ENCODE assay signal across 38 mouse cellular contexts in the genomic region with DNA sequence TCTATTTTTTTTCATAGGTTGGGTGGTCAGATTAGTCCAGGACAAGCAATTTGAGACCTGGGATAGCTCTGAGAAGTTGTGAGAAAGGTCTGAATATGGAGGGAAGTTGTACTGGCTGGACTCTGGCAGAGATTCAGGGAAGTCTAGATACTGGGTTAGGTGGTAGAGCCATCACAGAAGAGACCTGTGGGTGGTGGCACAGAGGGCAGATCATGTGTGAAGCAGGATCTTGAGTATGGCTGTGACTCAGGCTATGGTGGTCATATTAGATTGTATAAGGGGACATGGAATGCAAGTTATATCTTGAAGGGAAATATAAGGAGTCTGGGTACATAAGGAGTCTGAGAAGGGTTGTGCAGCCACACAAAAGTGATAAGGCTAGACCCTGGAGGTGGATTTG. TPM values are rescaled to one million over a fixed set of nuclear protein-coding genes. Genes with fewer than 3 reads are reported as not detected.
"Had no signal": no experiment of that assay in that cellular context is flagged by ENCODE, and none has a peak within 500 bp of the region (broad histone marks: within the 10 kb centered on the region; RNA-seq: fewer than 3 reads in every experiment).

No protein-coding gene starts in this region.

- H3K36me3 ChIP-seq: heart, embryonic 13.5 days; heart, embryonic 15.5 days; hindbrain, embryonic 10.5 days; hindbrain, embryonic 12.5 days; intestine, embryonic 15.5 days; limb, embryonic 12.5 days; liver, embryonic 13.5 days; liver, embryonic 15.5 days had no signal

- H3K9me3 ChIP-seq: liver, embryonic 15.5 days had no signal

- H3K4me1 ChIP-seq: heart, embryonic 13.5 days; heart, embryonic 15.5 days; hindbrain, embryonic 10.5 days; hindbrain, embryonic 12.5 days; intestine, embryonic 15.5 days; limb, embryonic 12.5 days; liver, embryonic 13.5 days; liver, embryonic 15.5 days had no signal

- H3K4me3 ChIP-seq: gastrocnemius, adult 2 months; heart, adult 2 months; heart, embryonic 13.5 days; heart, embryonic 15.5 days; hindbrain, embryonic 10.5 days; hindbrain, embryonic 12.5 days; intestine, embryonic 15.5 days; layer of hippocampus, adult 2 months; left cerebral cortex, adult 2 months; limb, embryonic 12.5 days; liver, embryonic 13.5 days; liver, embryonic 15.5 days had no signal

- H3K27ac ChIP-seq: gastrocnemius, adult 2 months; heart, adult 2 months; heart, embryonic 13.5 days; heart, embryonic 15.5 days; hindbrain, embryonic 10.5 days; hindbrain, embryonic 12.5 days; hindbrain, embryonic 14.5 days; intestine, embryonic 15.5 days; layer of hippocampus, adult 2 months; left cerebral cortex, adult 2 months; limb, embryonic 12.5 days; liver, embryonic 13.5 days; liver, embryonic 15.5 days had no signal

- H3K4me2 ChIP-seq: heart, embryonic 13.5 days; heart, embryonic 15.5 days; hindbrain, embryonic 12.5 days; hindbrain, embryonic 14.5 days; intestine, embryonic 15.5 days; limb, embryonic 12.5 days; liver, embryonic 11.5 days; liver, embryonic 13.5 days; liver, embryonic 15.5 days had no signal

- DNase-seq: gastrocnemius, adult 2 months; gastrocnemius, postnatal 10 days; gastrocnemius, postnatal 25 days; heart, adult 2 months; heart, postnatal 14 days; heart, postnatal 4 days; kidney, adult 18-20 months; kidney, adult 8-10 months; kidney, postnatal 10 days; kidney, postnatal 25 days; kidney, postnatal 4 days; liver; liver, embryonic 13.5 days; liver, postnatal 0 days had no signal

- ATAC-seq: hindbrain, embryonic 16.5 days; inflammation-experienced regulatory T-cells, adult 6 months; intestine, embryonic 15.5 days; intestine, postnatal 0 days had no signal

- H3K27me3 ChIP-seq: heart, embryonic 13.5 days; heart, embryonic 15.5 days; hindbrain, embryonic 12.5 days; intestine, embryonic 15.5 days; limb, embryonic 12.5 days; liver, embryonic 13.5 days; liver, embryonic 15.5 days had no signal

- H3K9ac ChIP-seq: heart, embryonic 13.5 days; heart, embryonic 15.5 days; hindbrain, embryonic 12.5 days; hindbrain, embryonic 14.5 days; intestine, embryonic 15.5 days; limb, embryonic 12.5 days; liver, embryonic 13.5 days; liver, embryonic 15.5 days; liver, postnatal 0 days had no signal

RNA-seq across cellular contexts. Expression of a gene that starts 49.3 kb away (rescaled TPM):
- total RNA-seq: gastrocnemius, adult 2 months; gastrocnemius, postnatal 10 days; gastrocnemius, postnatal 25 days; gastrocnemius, postnatal 4 days; granulocyte monocyte progenitor cell, adult 5-6 weeks; heart, adult 2 months; heart, postnatal 14 days; heart, postnatal 4 days; layer of hippocampus, adult 2 months; layer of hippocampus, postnatal 10 days; layer of hippocampus, postnatal 25 days; left cerebral cortex, adult 2 months; left cerebral cortex, postnatal 14 days; left cerebral cortex, postnatal 36 days had no signal
- polyA plus RNA-seq: heart, adult 2 months; heart, embryonic 13.5 days; heart, embryonic 15.5 days; heart, postnatal 0 days; hindbrain, embryonic 10.5 days; hindbrain, embryonic 12.5 days; hindbrain, embryonic 14.5 days; hindbrain, embryonic 16.5 days; inflammation-experienced regulatory T-cells, adult 6 months; intestine, embryonic 15.5 days; intestine, postnatal 0 days; kidney, embryonic 14.5 days; kidney, embryonic 16.5 days; limb, embryonic 12.5 days; limb, embryonic 14.5 days; liver, embryonic 11.5 days; liver, embryonic 13.5 days; liver, embryonic 15.5 days; liver, postnatal 0 days had no signal
